Mouse (Mus musculus) heart, embryonic 13.5 days (tissue): ENCODE measurements at regions not wholly inside any gene's neighbourhood (a gene's known extent, or its start where the extent isn't known, plus 50 kb on each side); places are given as distances from the start of the nearest gene placed in this dataset. TPM values are rescaled to one million over a fixed set of nuclear protein-coding genes. Genes with fewer than 3 reads are reported as not detected.

Source experiments
- ATAC-seq: fragments of 200-750 bp; cut with Nextera tagmentation; 2 replicates; pipeline ENCODE4 v1.8.0; 2017; ENCODE audit warnings: moderate TSS enrichment; ENCODE audit not compliant: insufficient number of reproducible peaks, low FRiP score, low TSS enrichment; ENCODE audit errors: extremely low read depth
- H3K27ac ChIP-seq: fragments of 300-500 bp; sonication (generic); replicated peaks from 2 replicates; pipeline ENCODE4 v1.5.1; 2015; ENCODE audit warnings: moderate library complexity, mild to moderate bottlenecking, inconsistent platforms
- H3K27me3 ChIP-seq: fragments of 300-500 bp; sonication (generic); replicated peaks from 2 replicates; pipeline ENCODE4 v1.6.1; 2015; ENCODE audit warnings: mild to moderate bottlenecking, inconsistent platforms
- H3K36me3 ChIP-seq: fragments of 300-500 bp; sonication (generic); 2 replicates; pipeline ENCODE4 v1.6.1; 2015; ENCODE audit warnings: mild to moderate bottlenecking, inconsistent platforms
- H3K4me1 ChIP-seq: fragments of 300-500 bp; sonication (generic); 2 replicates; pipeline ENCODE4 v1.6.1; 2015; ENCODE audit warnings: inconsistent platforms
- H3K4me2 ChIP-seq: fragments of 300-500 bp; sonication (generic); 2 replicates; pipeline ENCODE4 v1.6.1; 2015; ENCODE audit warnings: inconsistent platforms, mild to moderate bottlenecking, moderate library complexity
- H3K4me3 ChIP-seq: fragments of 300-500 bp; sonication (generic); 2 replicates; pipeline ENCODE4 v1.5.1; 2015; ENCODE audit warnings: moderate library complexity, mild to moderate bottlenecking, inconsistent platforms
- H3K9ac ChIP-seq: fragments of 300-500 bp; sonication (generic); 2 replicates; pipeline ENCODE4 v1.6.1; 2015; ENCODE audit warnings: inconsistent platforms, mild to moderate bottlenecking, moderate library complexity
- H3K9me3 ChIP-seq: fragments of 300-500 bp; sonication (generic); 2 replicates; pipeline ENCODE4 v1.6.1; 2016; ENCODE audit warnings: inconsistent platforms
- WGBS: fragments of 180-500 bp; shearing (Covaris S2); methylation state at CpG from one replicate; pipeline ENCODE4 v1.1.7; 2015; ENCODE audit warnings: mixed read lengths; 5-methylcytosine and 5-hydroxymethylcytosine counted together
- microRNA-seq: library from miRNA; unstranded; fragments of <30 nt; microRNA quantifications from one replicate; pipeline ENCODE4, GENCODE M21; 2016

DNA sequence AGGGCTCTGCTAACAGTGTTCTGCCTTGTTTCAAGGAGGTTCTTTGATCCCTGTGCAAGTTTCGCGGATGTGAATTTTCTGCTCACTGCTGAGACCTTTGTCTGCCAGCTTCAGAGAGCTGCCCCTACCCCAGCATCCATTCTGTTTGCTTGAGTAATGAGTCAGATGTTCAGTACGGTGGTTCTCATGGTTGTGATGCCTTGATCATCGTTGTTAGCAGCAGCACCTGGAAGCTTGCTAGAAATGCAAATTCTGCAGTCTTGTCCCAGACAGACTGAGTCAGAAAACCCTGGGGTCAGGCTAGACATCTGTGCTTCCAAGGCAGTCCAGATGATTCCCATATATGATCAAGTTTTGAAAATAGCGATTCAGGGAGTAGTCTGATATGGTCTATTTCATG lies 75.2 kb upstream of the Prdm1 start:
- H3K4me1 ChIP-seq = no peaks in the 10 kb centered on the region
- no peaks in the 10 kb centered on the region for H3K36me3 ChIP-seq
- H3K9ac ChIP-seq = no peak overlapping the region
- no peak for ATAC-seq
- WGBS = 82% methylated on average over 5 of the region's 5 CpGs
- H3K27me3 ChIP-seq = no peaks in the 10 kb centered on the region
- H3K4me3 ChIP-seq = no peak overlapping the region
- no peaks in the 10 kb centered on the region for H3K9me3 ChIP-seq
- no peak overlapping the region for H3K4me2 ChIP-seq
- no peak overlapping the region for H3K27ac ChIP-seq

DNA sequence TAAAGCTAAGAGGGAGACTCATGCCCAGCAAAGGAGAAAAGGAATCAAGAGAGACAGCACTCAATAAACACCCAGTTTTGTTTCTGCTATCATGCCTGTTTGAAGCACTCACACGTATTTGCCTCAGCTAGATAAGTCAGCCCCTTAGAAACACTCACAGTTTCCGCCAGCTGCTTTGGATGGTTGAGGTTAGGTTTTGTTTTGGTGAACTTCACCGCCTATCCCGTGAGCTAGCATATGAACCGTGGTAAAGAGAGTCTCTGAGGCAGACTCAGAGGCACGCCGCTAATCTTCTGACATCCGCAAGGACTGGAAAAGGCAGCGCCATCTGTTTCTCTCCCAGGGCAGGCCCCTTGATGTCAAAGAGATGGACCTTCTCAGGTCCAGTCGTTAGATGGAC lies 73.2 kb upstream of the Prdm1 start:
- H3K4me2 ChIP-seq = no peak overlapping the region
- H3K9ac ChIP-seq = no peak overlapping the region
- H3K9me3 ChIP-seq = no peaks in the 10 kb centered on the region
- ATAC-seq = no peak
- H3K27me3 ChIP-seq = no peaks in the 10 kb centered on the region
- no peaks in the 10 kb centered on the region for H3K36me3 ChIP-seq
- no peak overlapping the region for H3K4me3 ChIP-seq
- no peaks in the 10 kb centered on the region for H3K4me1 ChIP-seq
- WGBS = 54% methylated on average over 10 of the region's 10 CpGs
- H3K27ac ChIP-seq = no peak overlapping the region

DNA sequence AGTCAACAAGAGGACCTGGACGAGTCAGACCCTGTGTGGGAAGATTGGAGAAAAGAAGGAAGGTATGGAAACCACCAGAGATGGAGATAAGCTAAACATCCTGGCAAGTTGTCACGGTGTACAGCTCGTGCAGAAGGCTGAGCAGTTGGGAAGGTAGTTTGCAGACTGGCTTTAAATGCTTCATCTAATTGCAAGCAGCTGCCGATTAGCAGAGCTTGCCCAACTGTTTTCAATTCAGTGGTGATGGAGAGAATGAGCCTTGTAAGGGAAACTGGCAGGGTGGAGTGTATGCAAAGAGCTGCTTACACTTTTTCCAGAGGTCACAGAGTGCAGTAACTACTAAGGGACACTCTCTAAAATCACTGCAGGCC lies 71.6 kb upstream of the Prdm1 start:
- no peak for ATAC-seq
- H3K36me3 ChIP-seq = no peaks in the 10 kb centered on the region
- no peaks in the 10 kb centered on the region for H3K27me3 ChIP-seq
- H3K4me1 ChIP-seq = no peaks in the 10 kb centered on the region
- H3K9ac ChIP-seq = no peak overlapping the region
- WGBS = 37% methylated on average over 4 of the region's 4 CpGs
- no peak overlapping the region for H3K27ac ChIP-seq
- H3K4me3 ChIP-seq = no peak overlapping the region
- H3K4me2 ChIP-seq = no peak overlapping the region
- H3K9me3 ChIP-seq = no peaks in the 10 kb centered on the region

DNA sequence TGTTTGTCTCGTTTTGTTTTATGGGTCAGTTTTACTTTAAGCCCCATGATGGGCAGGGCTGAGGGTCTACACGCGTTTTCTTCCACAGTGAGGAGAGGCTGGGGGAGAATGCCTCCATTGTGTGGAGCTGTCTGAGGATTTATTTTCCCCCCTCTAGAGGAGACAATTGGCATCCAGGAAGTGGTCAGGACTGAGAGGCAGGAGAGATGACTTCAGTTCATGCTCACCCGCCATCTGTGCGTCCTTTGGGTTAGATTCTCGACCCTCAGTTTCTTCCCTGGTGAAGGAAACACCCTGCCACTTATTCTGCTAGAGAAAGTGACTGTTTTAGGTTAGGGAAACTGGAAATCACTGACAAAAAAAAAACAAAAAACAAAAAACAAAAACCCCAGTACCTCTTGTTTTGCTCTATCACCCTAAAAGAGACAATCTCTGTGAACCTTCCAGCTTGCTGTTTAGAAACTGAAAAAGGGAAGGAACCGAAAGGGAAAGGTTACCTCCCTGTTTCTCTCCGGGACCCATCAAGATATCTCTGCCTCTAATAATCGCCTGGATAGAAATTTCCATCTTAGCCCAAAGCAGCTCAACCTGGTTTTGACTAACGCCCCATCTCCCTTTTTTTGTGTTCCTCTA lies 71.1 kb upstream of the Prdm1 start:
- Histone ChIP-seq H3K27me3 (no peaks in the 10 kb centered on the region), H3K9me3 (no peaks in the 10 kb centered on the region), H3K4me3 (no peak overlapping the region), H3K9ac (no peak overlapping the region), H3K27ac (no peak overlapping the region), H3K36me3 (no peaks in the 10 kb centered on the region), H3K4me2 (no peak overlapping the region), H3K4me1 (no peaks in the 10 kb centered on the region)
- WGBS = 64% methylated on average over 10 of the region's 10 CpGs
- no peak for ATAC-seq

DNA sequence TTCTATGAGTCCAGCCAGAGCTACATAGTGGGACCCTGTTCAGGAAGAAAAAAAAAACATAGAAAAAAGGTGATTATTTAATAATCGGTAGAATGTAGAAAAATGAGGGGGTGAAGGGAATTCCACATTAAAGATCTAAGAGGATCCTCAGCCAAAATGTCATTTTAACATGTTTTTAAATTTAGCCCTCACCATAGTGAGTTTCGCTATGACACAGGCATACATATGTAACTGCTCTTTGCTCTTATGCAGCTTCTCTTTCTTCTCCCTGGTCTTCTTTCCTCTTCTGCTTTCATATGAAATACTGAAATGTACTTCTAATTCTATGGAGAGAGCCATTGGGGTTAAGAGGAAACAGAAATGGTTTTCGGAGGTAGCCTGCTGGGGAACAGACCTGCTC lies 70.3 kb upstream of the Prdm1 start:
- no peak for ATAC-seq

DNA sequence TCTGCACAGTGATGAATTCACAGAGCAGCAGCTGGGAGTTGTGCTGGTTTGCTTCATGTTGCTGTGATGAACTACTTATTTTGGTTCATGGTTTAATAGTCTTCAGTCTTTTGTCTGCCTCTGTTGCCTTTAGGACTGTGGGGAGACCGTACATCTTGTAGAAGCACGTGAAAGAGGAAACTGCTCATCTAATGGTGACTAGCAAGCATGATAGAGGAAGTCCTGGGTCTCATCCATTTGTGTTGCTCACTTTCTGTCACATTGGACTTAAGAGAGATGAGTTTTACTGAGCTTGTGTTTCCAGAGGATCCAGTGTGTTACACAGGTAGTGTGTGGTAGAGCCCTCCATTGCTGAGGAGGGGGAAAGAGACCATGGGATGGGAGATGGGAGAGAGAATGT lies 67.6 kb upstream of the Prdm1 start:
- H3K4me1 ChIP-seq = no peaks in the 10 kb centered on the region
- H3K27me3 ChIP-seq = no peaks in the 10 kb centered on the region
- no peak overlapping the region for H3K27ac ChIP-seq
- ATAC-seq = no peak
- no peak overlapping the region for H3K9ac ChIP-seq
- H3K4me3 ChIP-seq = no peak overlapping the region
- 83% methylated on average over 2 of the region's 2 CpGs for WGBS
- H3K36me3 ChIP-seq = no peaks in the 10 kb centered on the region
- no peak overlapping the region for H3K4me2 ChIP-seq
- no peaks in the 10 kb centered on the region for H3K9me3 ChIP-seq

More for the DNA sequence above, 70.3 kb upstream of the Prdm1 start:
- no peaks in the 10 kb centered on the region for H3K9me3 ChIP-seq
- H3K9ac ChIP-seq = no peak overlapping the region
- H3K4me3 ChIP-seq = no peak overlapping the region
- 84% methylated on average over 3 of the region's 3 CpGs for WGBS
- no peaks in the 10 kb centered on the region for H3K27me3 ChIP-seq
- no peak overlapping the region for H3K4me2 ChIP-seq
- H3K36me3 ChIP-seq = no peaks in the 10 kb centered on the region
- H3K27ac ChIP-seq = no peak overlapping the region
- no peaks in the 10 kb centered on the region for H3K4me1 ChIP-seq

DNA sequence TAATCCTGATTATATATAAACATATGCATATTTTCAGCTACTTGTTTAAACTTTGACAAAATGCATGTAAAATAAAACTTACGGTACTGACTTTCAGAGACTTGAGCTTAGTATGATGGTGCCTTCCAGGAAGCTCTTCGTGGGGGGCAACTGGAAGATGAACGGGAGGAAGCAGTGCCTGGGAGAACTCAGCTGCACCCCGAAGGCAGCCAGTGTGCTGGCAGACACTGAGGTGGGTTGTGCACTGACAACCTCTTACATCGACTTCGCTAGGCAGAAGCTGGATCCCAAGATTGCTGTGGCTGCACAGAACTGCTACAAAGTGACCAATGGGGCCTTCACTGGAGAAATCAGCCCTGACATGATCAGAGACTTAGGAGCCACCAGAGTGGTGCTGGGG lies 61.5 kb upstream of the Prdm1 start:
- Histone ChIP-seq H3K4me1 (peaks cover 18% of the 10 kb centered on the region), H3K27me3 (no peaks in the 10 kb centered on the region), H3K9ac (no peak overlapping the region), H3K4me2 (no peak overlapping the region), H3K9me3 (no peaks in the 10 kb centered on the region), H3K36me3 (no peaks in the 10 kb centered on the region), H3K4me3 (no peak overlapping the region), H3K27ac (no peak overlapping the region)
- no peak for ATAC-seq
- WGBS = 73% methylated on average over 6 of the region's 6 CpGs

DNA sequence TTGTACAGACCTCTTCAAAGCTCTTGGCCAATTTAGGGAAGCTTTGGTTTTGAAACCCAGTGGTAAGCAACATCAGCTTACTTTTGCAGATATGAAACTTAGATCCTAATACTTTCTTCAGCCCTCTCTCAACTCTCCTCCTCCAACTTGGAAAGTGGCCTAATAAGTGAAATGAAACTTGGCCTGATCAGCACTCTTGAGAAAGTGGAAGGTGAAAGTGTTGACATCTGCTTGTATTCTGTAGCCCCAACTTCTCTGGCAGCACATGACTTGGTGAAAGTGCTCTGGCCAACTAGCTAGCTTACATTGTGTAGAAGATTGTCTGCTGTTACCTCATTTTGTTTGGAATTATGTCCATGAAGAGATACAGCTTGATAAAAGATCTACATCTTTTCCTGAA lies 61.1 kb upstream of the Prdm1 start:
- ATAC-seq = no peak
- Histone ChIP-seq H3K27ac (no peak overlapping the region), H3K36me3 (no peaks in the 10 kb centered on the region), H3K4me2 (no peak overlapping the region), H3K9ac (no peak overlapping the region), H3K27me3 (no peaks in the 10 kb centered on the region), H3K9me3 (no peaks in the 10 kb centered on the region), H3K4me3 (no peak overlapping the region), H3K4me1 (peaks cover 18% of the 10 kb centered on the region)

DNA sequence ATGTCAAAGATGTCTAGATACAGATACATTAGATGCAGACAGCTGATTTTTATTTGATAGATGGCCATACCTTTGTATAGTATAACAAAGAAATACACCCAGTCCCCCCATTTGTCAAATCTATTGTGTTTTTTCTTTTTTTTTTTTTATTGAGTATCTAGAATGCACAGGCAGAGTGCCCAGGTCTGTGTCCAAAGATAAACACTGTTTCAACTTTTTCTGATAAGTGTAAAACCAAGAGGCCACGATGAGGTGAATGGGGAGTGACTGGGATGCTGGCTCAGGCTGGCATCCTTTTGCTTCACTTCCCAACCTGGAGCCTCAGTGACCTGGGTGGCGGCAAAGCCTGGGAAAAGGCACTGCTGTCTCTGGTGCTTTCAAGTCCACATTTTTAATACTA lies 54.4 kb upstream of the Prdm1 start:
- 60% methylated on average over 2 of the region's 2 CpGs for WGBS
- Histone ChIP-seq H3K9me3 (no peaks in the 10 kb centered on the region), H3K4me2 (no peak overlapping the region), H3K36me3 (no peaks in the 10 kb centered on the region), H3K27ac (no peak overlapping the region), H3K4me1 (no peaks in the 10 kb centered on the region), H3K9ac (no peak overlapping the region), H3K4me3 (no peak overlapping the region), H3K27me3 (no peaks in the 10 kb centered on the region)
- ATAC-seq = no peak

Small RNAs in the stretch of these regions (microRNA-seq; reads per million reads assigned to microRNA genes)
- gene Gm24271 = not detected
